Mouse (Mus musculus): Measurements from ENCODE around the gene Med11. TPM values are rescaled to one million over a fixed set of nuclear protein-coding genes. Genes with fewer than 3 reads are reported as not detected.

Med11 gene
- total RNA-seq, 1 experiment from 2014 or later, result 23.0 TPM

Small RNA genes within 50 kb of the gene (microRNA-seq; reads per million reads assigned to microRNA genes)
- 0.36 to 1.7 reads per million in 2 experiments for gene Mir7115

Other genes starting within 250 kb of the Med11 start
- gene Slc16a11, start 239.2 kb upstream of the Med11 start, total RNA-seq (2021), result 2.4 TPM in 1 of 2 replicates, not detected in the other
- 3.7 and 4.9 TPM in 2 replicates for gene Slc16a13, start 230.9 kb upstream of the Med11 start, total RNA-seq (2021)
- 12.2 and 20.5 TPM in 2 replicates for gene Bcl6b, start 222.1 kb upstream of the Med11 start, total RNA-seq (2021)
- gene 0610010K14Rik, start 214.0 kb upstream of the Med11 start, total RNA-seq (2021), result 45.8 and 59.1 TPM in 2 replicates
- 7.1 and 7.2 TPM in 2 replicates for gene Gm21988, start 212.1 kb upstream of the Med11 start, total RNA-seq (2021)
- 271 and 305 TPM in 2 replicates for gene Rnasek, start 212.1 kb upstream of the Med11 start, total RNA-seq (2021)
- 1.5 and 1.8 TPM in 2 replicates for gene Alox12, start 196.6 kb upstream of the Med11 start, total RNA-seq (2021)
- not detected in 2 replicates for gene Alox12e, start 129.3 kb upstream of the Med11 start, total RNA-seq (2021)
- gene Alox15, start 99.9 kb upstream of the Med11 start, total RNA-seq (2021), result 2.1 and 2.7 TPM in 2 replicates
- gene Pelp1, start 41.9 kb upstream of the Med11 start, total RNA-seq (2021), result 23.3 and 26.7 TPM in 2 replicates
- gene Arrb2, start 19.3 kb upstream of the Med11 start, total RNA-seq (2021), result 17.1 and 29.9 TPM in 2 replicates
- gene Zmynd15, start 7.5 kb downstream of the Med11 start, total RNA-seq (2021), result 1.5 and 1.8 TPM in 2 replicates
- gene Cxcl16, start 8.1 kb downstream of the Med11 start, total RNA-seq (2021), result 5.5 and 7.1 TPM in 2 replicates
- not detected in 2 replicates for gene Tm4sf5, start 53.3 kb downstream of the Med11 start, total RNA-seq (2021)
- gene Vmo1, start 62.7 kb downstream of the Med11 start, total RNA-seq (2021), result not detected in 2 replicates
- 1.2 TPM in 1 of 2 replicates, not detected in the other for gene Gltpd2, start 67.3 kb downstream of the Med11 start, total RNA-seq (2021)
- gene Psmb6, start 73.4 kb downstream of the Med11 start, total RNA-seq (2021), result 254 and 270 TPM in 2 replicates
- not detected in 2 replicates for gene Gm40193, start 81.0 kb downstream of the Med11 start, total RNA-seq (2021)
- 8.7 and 14.5 TPM in 2 replicates for gene Pld2, start 88.1 kb downstream of the Med11 start, total RNA-seq (2021)
- 45.7 and 58.9 TPM in 2 replicates for gene Mink1, start 111.0 kb downstream of the Med11 start, total RNA-seq (2021)
- not detected in 2 replicates for gene 4930544D05Rik, start 163.9 kb downstream of the Med11 start, total RNA-seq (2021)
- not detected in 2 replicates for gene Chrne, start 167.3 kb downstream of the Med11 start, total RNA-seq (2021)
- not detected in 2 replicates for gene Gp1ba, start 187.2 kb downstream of the Med11 start, total RNA-seq (2021)
- 92.7 and 106 TPM in 2 replicates for gene Rnf167, start 195.3 kb downstream of the Med11 start, total RNA-seq (2021)
- 122 and 146 TPM in 2 replicates for gene Slc25a11, start 195.6 kb downstream of the Med11 start, total RNA-seq (2021)
- gene Pfn1, start 202.7 kb downstream of the Med11 start, total RNA-seq (2021), result 922 and 959 TPM in 2 replicates
- gene Eno3, start 205.3 kb downstream of the Med11 start, total RNA-seq (2021), result 17.9 and 28.3 TPM in 2 replicates
- gene Spag7, start 217.5 kb downstream of the Med11 start, total RNA-seq (2021), result 88.3 and 97.4 TPM in 2 replicates
- gene Camta2, start 236.2 kb downstream of the Med11 start, total RNA-seq (2021), result 50.2 and 51.3 TPM in 2 replicates
- 9.1 and 12.2 TPM in 2 replicates for gene Inca1, start 248.2 kb downstream of the Med11 start, total RNA-seq (2021)
- 173 and 182 TPM in 2 replicates for gene Kif1c, start 248.6 kb downstream of the Med11 start, total RNA-seq (2021)

All from adrenal gland, postnatal 25 days (tissue).